Mouse (Mus musculus): Measurements from ENCODE around the gene Numb. TPM values are rescaled to one million over a fixed set of nuclear protein-coding genes. Genes with fewer than 3 reads are reported as not detected.
A peak's percentile ranks its signal among the peaks of the same experiment; 100 is the strongest.
"Not testable (repeated sequence)": the region's sequence is repeated elsewhere in the genome, so short reads cannot be mapped to it uniquely, and the experiment has no call there.

Gene Numb
- 10 to 100 TPM; 57.3 to 67.8 (median 60.5) TPM for total RNA-seq (2022)

GRCm38 (mm10) chr12:83921535-83922381, at the start of gene Numb:
Gene Numb, minus strand, starts transcription at chr12:83921934.
- DNase-seq (ENCODE audit: low spot score in 2 of 2), result peak; percentile 95 to 99

DNA sequence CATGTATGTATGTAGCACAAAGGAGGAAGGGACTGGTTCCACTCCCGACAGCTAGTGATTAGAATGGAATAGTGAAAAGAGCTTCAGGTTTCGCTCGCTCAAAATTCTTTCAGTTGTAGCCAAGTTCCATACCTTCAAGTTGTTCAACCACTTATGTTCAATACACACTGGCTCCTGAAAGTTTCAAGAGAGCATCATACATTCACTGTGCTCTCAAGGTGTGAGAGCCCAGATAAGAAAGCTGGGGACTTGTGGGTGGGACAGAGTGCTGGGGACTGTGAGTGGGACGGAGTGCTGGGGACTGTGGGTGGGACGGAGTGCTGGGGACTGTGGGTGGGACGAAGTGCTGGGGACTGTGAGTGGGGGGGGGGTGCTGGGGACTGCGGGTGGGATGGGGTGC, 43.5 kb upstream of the Numb start:
- no peak for DNase-seq (ENCODE audit: low spot score in 2 of 2)

- no peak for DNase-seq (ENCODE audit: low spot score in 2 of 2)
Observed at GRCm38 (mm10) chr12:83958278-83958677, 36.5 kb upstream of the Numb start.

DNA sequence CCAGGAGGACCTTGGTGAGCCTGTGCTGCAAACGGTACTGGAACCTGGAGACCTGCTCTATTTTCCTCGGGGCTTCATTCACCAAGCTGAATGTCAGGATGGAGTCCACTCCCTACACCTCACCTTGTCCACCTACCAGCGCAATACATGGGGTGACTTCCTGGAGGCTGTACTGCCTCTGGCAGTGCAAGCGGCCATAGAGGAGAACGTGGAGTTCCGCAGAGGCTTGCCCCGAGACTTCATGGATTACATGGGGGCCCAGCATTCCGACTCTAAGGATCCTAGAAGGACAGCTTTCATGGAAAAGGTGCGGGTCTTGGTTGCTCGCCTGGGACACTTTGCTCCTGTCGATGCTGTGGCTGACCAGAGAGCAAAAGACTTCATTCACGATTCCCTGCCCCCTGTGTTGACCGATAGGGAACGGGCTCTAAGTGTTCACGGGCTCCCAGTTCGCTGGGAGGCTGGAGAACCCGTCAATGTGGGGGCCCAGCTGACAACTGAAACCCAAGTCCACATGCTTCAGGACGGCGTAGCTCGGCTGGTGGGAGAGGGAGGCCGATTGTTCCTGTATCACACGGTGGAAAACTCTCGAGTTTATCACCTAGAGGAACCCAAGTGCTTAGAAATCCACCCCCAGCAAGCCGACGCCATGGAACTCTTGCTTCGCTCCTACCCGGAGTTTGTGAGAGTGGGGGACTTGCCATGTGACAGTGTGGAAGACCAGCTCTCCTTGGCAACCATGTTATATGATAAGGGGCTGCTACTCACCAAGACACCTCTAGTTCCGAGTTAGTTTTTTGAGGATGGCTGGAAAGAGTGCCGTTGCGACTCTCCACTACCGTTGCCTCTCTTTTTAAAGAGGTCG, 30.2 kb upstream of the Numb start:
- DNase-seq (ENCODE audit: low spot score in 2 of 2), result no peak

DNA sequence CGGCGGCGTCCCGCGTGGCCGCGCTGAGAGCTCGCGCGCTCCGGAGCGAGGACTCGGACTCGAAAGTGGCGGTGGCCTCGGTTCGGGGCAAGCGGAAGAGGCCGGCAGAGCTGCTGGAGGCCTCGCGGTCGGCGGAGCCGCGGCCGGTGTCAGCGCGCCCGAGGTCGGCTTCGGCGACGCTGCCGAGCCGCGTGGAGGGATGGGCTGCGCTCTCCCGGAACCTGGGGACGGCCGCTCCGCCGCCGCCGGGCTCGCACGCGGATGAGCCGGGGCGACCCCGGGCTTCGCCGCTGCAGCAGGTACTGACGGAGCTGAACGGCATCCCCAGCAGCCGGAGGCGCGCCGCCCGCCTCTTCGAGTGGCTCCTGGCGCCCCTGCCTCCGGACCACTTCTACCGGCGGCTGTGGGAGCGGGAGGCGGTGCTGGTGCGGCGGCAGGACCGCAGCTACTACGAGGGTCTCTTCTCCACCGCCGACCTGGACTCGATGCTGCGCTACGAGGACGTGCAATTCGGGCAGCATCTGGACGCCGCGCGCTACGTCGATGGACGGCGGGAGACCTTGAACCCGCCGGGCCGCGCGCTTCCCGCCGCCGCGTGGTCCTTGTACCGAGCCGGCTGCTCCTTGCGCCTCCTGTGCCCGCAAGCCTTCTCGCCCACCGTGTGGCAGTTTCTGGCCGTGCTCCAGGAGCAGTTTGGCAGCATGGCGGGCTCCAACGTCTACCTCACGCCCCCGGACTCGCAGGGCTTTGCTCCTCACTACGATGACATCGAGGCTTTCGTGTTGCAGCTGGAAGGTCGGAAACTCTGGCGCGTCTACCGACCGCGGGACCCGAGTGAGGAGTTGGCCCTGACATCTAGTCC, 29.3 kb upstream of the Numb start:
- DNase-seq (ENCODE audit: low spot score in 2 of 2), result peak; percentile 37 to 44

- DNase-seq (ENCODE audit: low spot score in 2 of 2), result peak; percentile 71 to 80
Observed at GRCm38 (mm10) chr12:83950493-83950839, 28.7 kb upstream of the Numb start, which contains the start of gene Riox1. Gene Riox1, plus strand, starts transcription at chr12:83950608.

DNA sequence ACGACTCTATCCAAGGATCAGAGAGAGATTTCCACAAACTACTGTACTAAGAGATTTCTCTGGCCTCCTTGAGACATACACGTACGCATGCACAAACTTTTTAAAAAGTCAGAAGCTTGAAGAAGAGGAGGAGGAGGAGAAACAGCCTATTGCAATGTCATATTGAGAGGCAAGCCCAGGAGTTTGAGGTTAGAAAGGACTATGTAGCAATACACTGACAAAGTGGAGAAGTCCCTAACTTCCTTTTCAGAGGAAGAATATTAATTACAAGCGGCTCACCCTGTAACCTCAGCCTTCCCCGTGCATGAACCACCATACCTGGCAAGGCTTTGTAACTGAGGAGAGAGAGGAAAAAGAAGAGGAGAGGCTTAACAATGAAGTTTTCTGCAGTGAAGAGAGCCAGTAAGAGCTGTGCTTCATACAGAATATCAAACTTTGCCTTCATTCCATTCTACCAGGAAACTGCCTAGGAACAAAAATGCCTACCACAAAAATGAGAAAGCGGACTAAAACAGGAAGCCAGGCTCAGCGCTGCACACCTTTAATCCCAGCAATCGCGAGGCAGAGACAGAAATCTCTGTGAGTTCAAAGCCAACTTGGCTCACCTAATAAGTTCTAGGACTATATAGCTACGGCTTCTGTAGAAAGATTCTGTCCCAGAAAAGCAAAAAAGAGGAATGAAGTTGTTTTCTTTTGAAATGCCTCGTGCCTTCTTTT, 28.2 kb upstream of the Numb start:
- no peak for DNase-seq (ENCODE audit: low spot score in 2 of 2)

DNA sequence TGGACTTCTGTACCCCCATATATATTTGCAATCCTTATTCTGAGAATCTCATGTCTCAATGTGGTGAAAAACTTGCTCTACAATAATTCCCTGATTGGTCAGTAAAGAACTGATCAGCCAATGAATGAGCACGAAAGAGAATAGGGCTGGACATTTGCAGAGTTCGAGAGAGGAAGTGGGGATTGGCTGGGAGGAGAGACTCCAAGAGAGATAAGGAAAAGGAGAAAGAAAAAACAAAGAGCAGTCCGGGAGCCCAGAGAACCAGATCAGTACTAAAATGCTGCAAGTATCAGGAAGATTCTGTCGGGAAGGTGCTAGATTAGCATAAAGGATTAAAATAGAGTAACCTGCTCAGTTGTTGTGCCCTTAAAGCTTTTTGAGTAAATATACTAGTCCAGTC, 27.3 kb upstream of the Numb start:
- DNase-seq (ENCODE audit: low spot score in 2 of 2), result no peak

- DNase-seq (ENCODE audit: low spot score in 2 of 2), result no peak
Observed at GRCm38 (mm10) chr12:83947260-83947811, 25.6 kb upstream of the Numb start.

DNA sequence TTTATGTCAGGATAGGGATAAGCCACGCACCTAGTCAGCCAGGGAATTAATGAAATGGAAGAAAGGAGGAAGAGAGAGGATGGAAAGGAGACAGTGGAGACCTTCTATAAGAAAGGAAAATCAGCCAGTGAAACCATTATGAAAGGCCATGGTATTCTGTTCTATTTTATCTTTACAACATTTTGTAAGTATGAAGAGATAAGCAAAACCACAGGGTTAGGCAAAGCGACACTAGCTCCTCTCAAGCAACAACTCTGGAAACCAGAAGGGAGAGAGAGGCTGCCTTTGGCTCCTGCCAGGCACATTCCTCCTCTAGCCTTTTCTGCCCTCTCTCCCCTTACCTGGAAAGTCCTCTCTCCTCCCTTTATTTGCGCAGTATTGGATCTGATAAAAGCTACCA, 20.2 kb upstream of the Numb start:
- DNase-seq (ENCODE audit: low spot score in 2 of 2), result no peak

DNA sequence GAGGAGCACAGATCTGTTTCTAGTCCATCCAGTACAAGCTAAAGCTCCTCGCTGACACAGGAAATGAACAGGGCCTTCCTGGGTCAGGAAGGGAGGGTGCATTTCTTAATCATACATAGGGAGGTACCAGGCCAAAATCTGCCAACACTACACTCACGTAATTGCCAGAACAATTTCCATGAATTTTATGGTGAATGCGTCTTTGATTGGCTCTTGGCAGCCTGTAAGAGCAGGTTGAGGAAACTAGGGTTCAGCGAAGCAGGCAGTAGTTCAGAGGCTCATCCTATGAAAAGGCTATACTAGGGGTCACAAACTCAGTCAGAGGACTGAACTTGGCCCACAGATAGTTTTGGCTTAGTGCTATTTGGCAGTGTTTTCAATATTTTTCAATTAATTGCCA, 18.3 kb upstream of the Numb start:
- DNase-seq (ENCODE audit: low spot score in 2 of 2), result no peak

- DNase-seq (ENCODE audit: low spot score in 2 of 2), result no peak
Observed at GRCm38 (mm10) chr12:83939332-83939731, 17.6 kb upstream of the Numb start.

GRCm38 (mm10) chr12:83938592-83938991, 16.9 kb upstream of the Numb start:
- DNase-seq (ENCODE audit: low spot score in 2 of 2), result not testable (repeated sequence)

DNA sequence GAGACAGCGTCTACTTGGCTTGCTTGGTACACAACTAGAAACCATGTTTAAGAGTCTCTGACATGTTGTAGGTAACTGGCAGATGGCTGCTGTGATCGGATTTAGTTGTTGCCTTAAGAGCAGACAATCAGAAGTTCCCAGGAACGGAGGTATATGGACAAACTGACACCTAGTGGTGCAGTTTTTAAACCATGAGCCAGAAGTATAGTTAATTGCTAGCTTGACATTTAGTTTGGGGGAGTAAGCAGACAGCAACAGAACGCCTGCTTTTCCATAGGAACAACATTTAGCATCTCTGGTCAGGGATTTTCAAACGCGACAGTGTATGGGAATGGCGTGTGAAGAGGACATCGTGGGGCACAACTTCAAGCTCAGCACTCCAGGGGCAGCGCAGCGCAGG, 15.9 kb upstream of the Numb start:
- DNase-seq (ENCODE audit: low spot score in 2 of 2), result no peak

DNA sequence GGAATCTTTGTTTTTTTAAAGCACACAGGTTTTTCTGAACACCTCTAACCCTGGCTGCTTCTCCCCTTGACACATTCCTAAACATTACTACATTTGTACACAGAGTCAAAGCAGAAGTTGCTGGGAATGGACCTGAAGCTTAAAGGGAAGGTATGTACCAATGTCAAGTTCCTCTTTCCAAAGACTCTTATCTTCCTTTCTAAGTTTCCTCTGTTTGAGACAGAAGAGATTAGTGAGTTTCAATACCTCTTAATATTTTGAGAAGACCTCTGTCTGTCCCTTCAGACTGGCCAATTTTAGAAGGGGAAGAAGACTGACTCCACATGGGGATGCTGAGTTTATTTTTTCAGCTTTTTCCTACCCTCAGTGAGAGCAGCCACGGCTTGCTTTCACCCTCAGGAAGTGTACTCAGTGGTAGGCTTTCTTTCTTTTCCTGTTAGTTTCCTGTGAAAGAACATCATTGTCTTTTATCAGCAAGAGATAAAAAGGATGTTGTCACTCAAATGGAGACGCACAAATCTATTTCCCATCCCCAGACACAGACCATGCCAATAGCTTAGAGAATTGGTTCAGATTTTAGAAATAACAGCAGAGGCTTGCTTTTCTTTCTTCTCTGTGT, 7.6 kb upstream of the Numb start:
- no peak for DNase-seq (ENCODE audit: low spot score in 2 of 2)

GRCm38 (mm10) chr12:83927747-83928146, 6.0 kb upstream of the Numb start:
- no peak for DNase-seq (ENCODE audit: low spot score in 2 of 2)

DNA sequence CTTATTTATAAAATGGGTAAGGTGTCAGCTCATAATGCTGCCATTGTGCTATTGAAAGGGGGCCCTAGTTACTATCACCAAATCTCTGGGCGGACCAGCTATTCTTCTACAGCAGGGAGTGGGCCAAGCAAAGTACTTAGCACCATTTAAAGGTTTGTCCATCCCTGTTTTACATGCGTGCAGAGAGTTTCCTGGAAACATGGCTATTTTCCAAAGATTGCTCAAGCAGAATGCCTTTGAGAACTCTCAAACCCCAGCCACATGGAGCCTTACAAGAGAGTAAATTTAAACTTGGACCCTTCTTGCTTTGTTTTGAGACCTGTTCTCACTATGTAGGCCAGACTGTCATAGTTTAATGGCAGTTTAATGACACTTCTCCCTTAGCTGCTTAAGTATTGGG, 4.3 kb upstream of the Numb start:
- DNase-seq (ENCODE audit: low spot score in 2 of 2), result no peak

DNA sequence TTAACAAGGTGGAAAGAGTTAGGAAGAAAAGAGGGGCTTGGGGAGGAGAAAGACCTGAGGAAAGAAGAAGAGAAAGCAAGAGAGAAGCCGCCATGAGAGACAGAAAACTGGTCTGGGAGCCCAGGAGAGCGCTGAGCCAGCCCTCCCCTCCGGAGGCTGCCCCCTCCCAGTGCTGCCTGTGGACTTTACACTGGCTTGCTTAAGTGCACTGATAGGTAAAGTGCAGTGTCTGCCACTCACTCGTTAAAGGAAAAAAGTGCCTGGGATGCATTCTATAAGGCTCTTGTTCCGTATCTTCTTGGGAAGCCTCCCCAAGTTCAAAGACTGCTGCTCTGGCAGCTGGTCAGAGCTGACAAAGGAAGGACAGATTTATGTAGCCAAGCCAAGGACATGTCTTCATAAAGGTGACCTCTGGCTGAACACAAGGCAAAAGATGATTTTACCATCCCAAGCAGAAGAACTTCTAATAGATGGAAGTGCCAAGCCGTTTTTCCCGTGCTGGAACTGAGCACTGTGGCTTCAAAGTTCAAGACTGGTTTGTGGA, 3.5 kb upstream of the Numb start:
- DNase-seq (ENCODE audit: low spot score in 2 of 2), result no peak

GRCm38 (mm10) chr12:83924332-83924731, 2.6 kb upstream of the Numb start:
- no peak for DNase-seq (ENCODE audit: low spot score in 2 of 2)

DNA sequence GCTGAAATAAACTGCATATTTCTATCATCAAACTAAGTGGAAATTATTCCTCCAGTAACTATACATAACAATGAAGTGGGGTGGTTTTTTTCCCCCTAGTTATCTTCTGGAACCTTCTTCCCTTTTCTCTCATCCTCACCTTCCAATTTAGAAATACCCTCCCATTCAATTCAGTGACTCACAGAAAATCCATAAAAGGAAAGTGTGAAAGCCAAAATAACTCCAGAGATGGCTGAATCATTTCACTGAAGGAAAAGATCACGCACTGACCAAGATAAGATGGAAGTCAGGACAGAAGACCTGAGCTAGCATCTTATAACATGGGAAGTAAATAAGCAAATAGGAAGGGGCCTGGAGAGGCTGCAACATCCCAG, 1.7 kb upstream of the Numb start:
- no peak for DNase-seq (ENCODE audit: low spot score in 2 of 2)
